Mouse (Mus musculus): ENCODE measurements around the gene Defb3. TPM values are rescaled to one million over a fixed set of nuclear protein-coding genes. Genes with fewer than 3 reads are reported as not detected.
"Not testable (repeated sequence)": the region's sequence is repeated elsewhere in the genome, so short reads cannot be mapped to it uniquely, and the experiment has no call there.

Defb3 gene
- not detected in 2 replicates for polyA plus RNA-seq (2014; fragmentation: Nextera tagmentation; extraction: Ambion mirVana)

DNA sequence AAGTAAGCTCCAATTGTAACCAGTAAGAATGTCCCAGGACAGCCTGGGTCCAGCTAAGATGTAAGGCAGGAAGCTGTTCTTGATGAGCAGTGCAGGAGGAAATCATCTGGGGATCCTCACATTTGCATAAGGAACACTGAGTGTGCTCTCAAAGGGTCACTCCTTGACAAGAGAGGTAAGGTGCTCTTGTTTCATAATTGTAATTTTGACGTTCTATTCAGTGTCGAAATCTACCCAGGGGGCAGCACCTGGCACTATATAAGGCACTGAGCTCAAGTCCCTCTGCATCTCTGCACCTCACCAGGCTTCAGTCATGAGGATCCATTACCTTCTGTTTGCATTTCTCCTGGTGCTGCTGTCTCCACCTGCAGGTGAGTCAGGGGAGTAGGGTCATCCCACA is at the start of gene Defb3:
Gene Defb3 (plus strand): TSS at position 301 of the 400 bp plus-strand sequence.
- not testable (repeated sequence) for H3K36me3 ChIP-seq (ENCODE audit: control insufficient read depth, insufficient read depth, low read length); ATAC-seq (replicated peaks; ENCODE audit: insufficient number of reproducible peaks, low FRiP score, low TSS enrichment); H3K9ac ChIP-seq (ENCODE audit: low read depth, low read length); H3K9me3 ChIP-seq (replicated peaks; ENCODE audit: control insufficient read depth, low read length); H3K27me3 ChIP-seq (ENCODE audit: control insufficient read depth, insufficient read depth, low read length); H3K4me2 ChIP-seq; H3K27ac ChIP-seq (ENCODE audit: low read depth, low read length); H3K4me1 ChIP-seq (ENCODE audit: control insufficient read depth, insufficient read depth, low read length); H3K4me3 ChIP-seq (ENCODE audit: low read depth, low read length)
- WGBS (ENCODE audit: insufficient replicate concordance), result 65% methylated on average over 2 of the region's 2 CpGs

DNA sequence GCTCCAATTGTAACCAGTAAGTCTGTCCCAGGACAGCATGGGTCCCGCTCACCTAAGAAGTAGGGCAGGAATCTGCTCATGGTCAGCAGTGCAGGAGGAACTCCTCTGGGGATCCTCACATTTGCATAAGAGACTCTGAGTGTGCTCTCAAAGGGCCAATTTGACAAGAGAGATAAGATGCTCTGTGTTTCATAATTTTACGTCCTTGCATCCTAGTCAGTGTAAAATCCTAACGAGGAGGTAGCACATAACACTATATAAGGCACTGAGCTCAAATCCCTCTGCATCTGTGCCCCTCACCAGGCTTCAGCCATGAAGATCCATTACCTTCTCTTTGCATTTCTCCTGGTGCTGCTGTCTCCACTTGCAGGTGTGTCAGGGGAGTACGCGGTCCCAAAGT is 45.9 kb upstream of the Defb3 start, which contains the start of gene Defb5:
Gene Defb5 (plus strand): TSS at position 301 of the 400 bp plus-strand sequence.
- no peak within 1 kb of the TSS for H3K27ac ChIP-seq (ENCODE audit: low read depth, low read length)
- no peaks in the 10 kb centered on the region for H3K27me3 ChIP-seq (ENCODE audit: control insufficient read depth, insufficient read depth, low read length)
- no peak within 1 kb of the TSS for H3K4me2 ChIP-seq
- no peak within 1 kb of the TSS for H3K4me3 ChIP-seq (ENCODE audit: low read depth, low read length)
- H3K4me1 ChIP-seq (ENCODE audit: control insufficient read depth, insufficient read depth, low read length), result no peaks in the 10 kb centered on the region
- ATAC-seq (replicated peaks; ENCODE audit: insufficient number of reproducible peaks, low FRiP score, low TSS enrichment), result no peak
- H3K9me3 ChIP-seq (replicated peaks; ENCODE audit: control insufficient read depth, low read length), result no peaks in the 10 kb centered on the region; the same call in 1 of the 2 replicates
- no peak within 1 kb of the TSS for H3K9ac ChIP-seq (ENCODE audit: low read depth, low read length)
- no peaks in the 10 kb centered on the region for H3K36me3 ChIP-seq (ENCODE audit: control insufficient read depth, insufficient read depth, low read length)
- 81% methylated on average over 5 of the region's 5 CpGs for WGBS (ENCODE audit: insufficient replicate concordance)

- H3K4me3 ChIP-seq (ENCODE audit: low read depth, low read length), result no peak overlapping the region
- no peaks in the 10 kb centered on the region for H3K27me3 ChIP-seq (ENCODE audit: control insufficient read depth, insufficient read depth, low read length)
- no peak for ATAC-seq (replicated peaks; ENCODE audit: insufficient number of reproducible peaks, low FRiP score, low TSS enrichment)
- H3K27ac ChIP-seq (ENCODE audit: low read depth, low read length), result no peak overlapping the region
- no peaks in the 10 kb centered on the region for H3K9me3 ChIP-seq (replicated peaks; ENCODE audit: control insufficient read depth, low read length)
- no peak overlapping the region for H3K4me2 ChIP-seq
- H3K36me3 ChIP-seq (ENCODE audit: control insufficient read depth, insufficient read depth, low read length), result no peaks in the 10 kb centered on the region
- H3K4me1 ChIP-seq (ENCODE audit: control insufficient read depth, insufficient read depth, low read length), result no peaks in the 10 kb centered on the region
- H3K9ac ChIP-seq (ENCODE audit: low read depth, low read length), result no peak overlapping the region
These were observed 35.0 kb upstream of the Defb3 start for GRCm38 (mm10) chr8:19258136-19258535.

- H3K4me3 ChIP-seq (ENCODE audit: low read depth, low read length), result no peak overlapping the region
- no peak overlapping the region for H3K27ac ChIP-seq (ENCODE audit: low read depth, low read length)
- H3K4me2 ChIP-seq, result no peak overlapping the region
- no peaks in the 10 kb centered on the region for H3K9me3 ChIP-seq (replicated peaks; ENCODE audit: control insufficient read depth, low read length)
- H3K4me1 ChIP-seq (ENCODE audit: control insufficient read depth, insufficient read depth, low read length), result no peaks in the 10 kb centered on the region
- H3K36me3 ChIP-seq (ENCODE audit: control insufficient read depth, insufficient read depth, low read length), result no peaks in the 10 kb centered on the region
- 48% methylated on average over 3 of the region's 3 CpGs for WGBS (ENCODE audit: insufficient replicate concordance)
- no peak overlapping the region for H3K9ac ChIP-seq (ENCODE audit: low read depth, low read length)
- H3K27me3 ChIP-seq (ENCODE audit: control insufficient read depth, insufficient read depth, low read length), result no peaks in the 10 kb centered on the region
- no peak for ATAC-seq (replicated peaks; ENCODE audit: insufficient number of reproducible peaks, low FRiP score, low TSS enrichment)
These were observed 33.5 kb upstream of the Defb3 start for GRCm38 (mm10) chr8:19259667-19260066.

DNA sequence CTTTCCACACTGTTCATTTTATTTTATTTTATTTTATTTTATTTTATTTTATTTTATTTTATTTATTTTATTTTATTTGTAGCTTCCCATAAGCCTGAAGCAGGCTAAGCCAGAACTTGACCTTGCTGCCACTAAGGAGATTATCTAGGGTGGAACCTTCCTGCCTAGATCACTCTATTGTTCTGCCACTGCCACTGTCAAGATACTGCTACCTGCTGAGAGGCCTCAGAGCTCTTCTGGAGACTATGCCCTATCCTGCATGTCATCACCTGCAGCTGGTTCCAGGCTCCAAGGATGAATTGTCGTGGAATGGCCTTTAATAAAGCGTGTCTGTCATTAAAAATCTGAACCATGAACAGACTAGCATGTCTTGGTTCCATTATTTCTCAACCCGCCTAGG is 5.2 kb downstream of the Defb3 start:
- not testable (repeated sequence) for ATAC-seq (replicated peaks; ENCODE audit: insufficient number of reproducible peaks, low FRiP score, low TSS enrichment); H3K9ac ChIP-seq (ENCODE audit: low read depth, low read length); H3K4me2 ChIP-seq; H3K36me3 ChIP-seq (ENCODE audit: control insufficient read depth, insufficient read depth, low read length); H3K9me3 ChIP-seq (replicated peaks; ENCODE audit: control insufficient read depth, low read length); H3K27me3 ChIP-seq (ENCODE audit: control insufficient read depth, insufficient read depth, low read length); H3K27ac ChIP-seq (ENCODE audit: low read depth, low read length); H3K4me1 ChIP-seq (ENCODE audit: control insufficient read depth, insufficient read depth, low read length); H3K4me3 ChIP-seq (ENCODE audit: low read depth, low read length)
- 49% methylated on average over 3 of the region's 3 CpGs for WGBS (ENCODE audit: insufficient replicate concordance)

GRCm38 (mm10) chr8:19331836-19332235 is 38.7 kb downstream of the Defb3 start:
- no peaks in the 10 kb centered on the region for H3K9me3 ChIP-seq (replicated peaks; ENCODE audit: control insufficient read depth, low read length)
- ATAC-seq (replicated peaks; ENCODE audit: insufficient number of reproducible peaks, low FRiP score, low TSS enrichment), result no peak
- H3K4me3 ChIP-seq (ENCODE audit: low read depth, low read length), result no peak overlapping the region
- H3K4me2 ChIP-seq, result no peak overlapping the region
- no peaks in the 10 kb centered on the region for H3K4me1 ChIP-seq (ENCODE audit: control insufficient read depth, insufficient read depth, low read length)
- no peak overlapping the region for H3K27ac ChIP-seq (ENCODE audit: low read depth, low read length)
- no peaks in the 10 kb centered on the region for H3K36me3 ChIP-seq (ENCODE audit: control insufficient read depth, insufficient read depth, low read length)
- no peaks in the 10 kb centered on the region for H3K27me3 ChIP-seq (ENCODE audit: control insufficient read depth, insufficient read depth, low read length)
- no peak overlapping the region for H3K9ac ChIP-seq (ENCODE audit: low read depth, low read length)
- WGBS (ENCODE audit: insufficient replicate concordance), result 7% methylated on average over 3 of the region's 3 CpGs

Other genes with a start within 250 kb of the Defb3 start
- gene Defb39, start 228.6 kb upstream of the Defb3 start, polyA plus RNA-seq (2014; fragmentation: Nextera tagmentation; extraction: Ambion mirVana), result not detected in 2 replicates
- not detected in 2 replicates for gene Defb12, start 178.5 kb upstream of the Defb3 start, polyA plus RNA-seq (2014; fragmentation: Nextera tagmentation; extraction: Ambion mirVana)
- not detected in 2 replicates for gene Defb34, start 169.6 kb upstream of the Defb3 start, polyA plus RNA-seq (2014; fragmentation: Nextera tagmentation; extraction: Ambion mirVana)
- gene Gm45826, start 152.6 kb upstream of the Defb3 start, polyA plus RNA-seq (2014; fragmentation: Nextera tagmentation; extraction: Ambion mirVana), result not detected in 2 replicates
- gene Defb14, start 99.0 kb upstream of the Defb3 start, polyA plus RNA-seq (2014; fragmentation: Nextera tagmentation; extraction: Ambion mirVana), result not detected in 2 replicates
- not detected in 2 replicates for gene Defb4, start 94.7 kb upstream of the Defb3 start, polyA plus RNA-seq (2014; fragmentation: Nextera tagmentation; extraction: Ambion mirVana)
- not detected in 2 replicates for gene Defb6, start 67.9 kb upstream of the Defb3 start, polyA plus RNA-seq (2014; fragmentation: Nextera tagmentation; extraction: Ambion mirVana)
- gene Defb46, start 53.4 kb upstream of the Defb3 start, polyA plus RNA-seq (2014; fragmentation: Nextera tagmentation; extraction: Ambion mirVana), result not detected in 2 replicates
- gene Defb5, start 45.8 kb upstream of the Defb3 start, polyA plus RNA-seq (2014; fragmentation: Nextera tagmentation; extraction: Ambion mirVana), result not detected in 2 replicates
- gene Defb8, start 154.2 kb downstream of the Defb3 start, polyA plus RNA-seq (2014; fragmentation: Nextera tagmentation; extraction: Ambion mirVana), result not detected in 2 replicates
- not detected in 2 replicates for gene Defb7, start 201.7 kb downstream of the Defb3 start, polyA plus RNA-seq (2014; fragmentation: Nextera tagmentation; extraction: Ambion mirVana)

Data from heart, embryonic 11.5 days (tissue).